Mouse (Mus musculus) mouse embryonic stem cell (cell line): ENCODE data around the gene Slc22a3.

Experiments used
- in situ Hi-C, 2 experiments: fragments of 300-500 bp; cut with MboI; formaldehyde crosslinking; loops; 1 replicate in 1 of 2; 3 replicates in 1 of 2; pipeline ENCODE4 v1.14.3; 2019 to 2020; ENCODE audit warnings: low sequenced_read_pairs in 2 of 2, low pct_unique_long_range_greater_than_20kb in 1 of 2, mixed read lengths in 1 of 2; ENCODE audit not compliant: unreplicated experiment in 1 of 2

Slc22a3 gene

GRCm38 (mm10) chr17:12416250-12416895 lies 91.1 kb downstream of the Slc22a3 start:
- in situ Hi-C loops, result no loop called here

- in situ Hi-C loops, result no loop called here
Observed at GRCm38 (mm10) chr17:12415741-12416140, 91.8 kb downstream of the Slc22a3 start.

- in situ Hi-C loops, result no loop called here
Observed at GRCm38 (mm10) chr17:12415031-12415735, 92.3 kb downstream of the Slc22a3 start.

GRCm38 (mm10) chr17:12412891-12413237 lies 94.6 kb downstream of the Slc22a3 start:
- in situ Hi-C loops, result no loop called here

- in situ Hi-C loops, result no loop called here
Observed at GRCm38 (mm10) chr17:12412181-12412890, 95.2 kb downstream of the Slc22a3 start.

GRCm38 (mm10) chr17:12409346-12409944 lies 98.1 kb downstream of the Slc22a3 start:
- in situ Hi-C loops, result no loop called here

GRCm38 (mm10) chr17:12403420-12403819 lies 104.1 kb downstream of the Slc22a3 start:
- in situ Hi-C loops, result no loop called here

- in situ Hi-C loops, result no loop called here
Observed at GRCm38 (mm10) chr17:12396163-12396677, 111.3 kb downstream of the Slc22a3 start.

- in situ Hi-C loops, result no loop called here
Observed at GRCm38 (mm10) chr17:12388239-12388638, 119.3 kb downstream of the Slc22a3 start.

GRCm38 (mm10) chr17:12387781-12388180 lies 119.7 kb downstream of the Slc22a3 start:
- in situ Hi-C loops, result no loop called here

GRCm38 (mm10) chr17:12385049-12385794 lies 122.3 kb downstream of the Slc22a3 start:
- in situ Hi-C loops, result no loop called here

GRCm38 (mm10) chr17:12382531-12382930 lies 125.0 kb downstream of the Slc22a3 start:
- in situ Hi-C loops, result no loop called here

- in situ Hi-C loops, result no loop called here
Observed at GRCm38 (mm10) chr17:12381579-12381978, 125.9 kb downstream of the Slc22a3 start.

GRCm38 (mm10) chr17:12380287-12380686 lies 127.2 kb downstream of the Slc22a3 start:
- in situ Hi-C loops, result no loop called here

GRCm38 (mm10) chr17:12377981-12378705 lies 129.4 kb downstream of the Slc22a3 start, which contains the start of gene Plg:
Gene Plg (plus strand): TSS chr17:12378608.
- in situ Hi-C loops, result no loop called here

GRCm38 (mm10) chr17:12373601-12374144 lies 133.8 kb downstream of the Slc22a3 start:
- in situ Hi-C loops, result no loop called here

GRCm38 (mm10) chr17:12372021-12372420 lies 135.5 kb downstream of the Slc22a3 start:
- in situ Hi-C loops, result no loop called here
